Mouse (Mus musculus) forebrain, embryonic 13.5 days (tissue): ENCODE measurements around the gene Resp18. TPM values are rescaled to one million over a fixed set of nuclear protein-coding genes. Genes with fewer than 3 reads are reported as not detected.

Experiments
- ATAC-seq: fragments of 200-750 bp; cut with Nextera tagmentation; 2 replicates; pipeline ENCODE4 v1.8.0; 2017
- H3K27ac ChIP-seq: fragments of 300-500 bp; sonication (generic); 2 replicates; pipeline ENCODE4 v1.5.1; 2015; ENCODE audit warnings: inconsistent platforms, mild to moderate bottlenecking, moderate library complexity
- H3K27me3 ChIP-seq: fragments of 300-500 bp; sonication (generic); 2 replicates; pipeline ENCODE4 v1.6.1; 2015; ENCODE audit warnings: mild to moderate bottlenecking, inconsistent platforms
- H3K36me3 ChIP-seq: fragments of 300-500 bp; sonication (generic); 2 replicates; pipeline ENCODE4 v1.6.1; 2015; ENCODE audit warnings: mild to moderate bottlenecking, inconsistent platforms; ENCODE audit not compliant: poor library complexity, severe bottlenecking
- H3K4me1 ChIP-seq: fragments of 300-500 bp; sonication (generic); 2 replicates; pipeline ENCODE4 v1.6.1; 2015; ENCODE audit warnings: inconsistent platforms
- H3K4me2 ChIP-seq: fragments of 300-500 bp; sonication (generic); 2 replicates; pipeline ENCODE4 v1.6.1; 2015; ENCODE audit warnings: inconsistent platforms, mild to moderate bottlenecking, moderate library complexity
- H3K4me3 ChIP-seq: fragments of 300-500 bp; sonication (generic); 2 replicates; pipeline ENCODE4 v1.5.1; 2015; ENCODE audit warnings: mild to moderate bottlenecking, inconsistent platforms
- H3K9ac ChIP-seq: fragments of 300-500 bp; sonication (generic); 2 replicates; pipeline ENCODE4 v1.6.1; 2015; ENCODE audit warnings: mild to moderate bottlenecking, inconsistent platforms
- H3K9me3 ChIP-seq: fragments of 300-500 bp; sonication (generic); replicated peaks from 2 replicates; pipeline ENCODE4 v1.6.1; 2016; ENCODE audit warnings: inconsistent platforms
- WGBS: fragments of 180-500 bp; shearing (Covaris S2); methylation state at CpG from one replicate; pipeline ENCODE4 v1.1.7; 2015; 5-methylcytosine and 5-hydroxymethylcytosine counted together
- polyA plus RNA-seq: library from polyadenylated mRNA; unstranded; fragments of >200 nt; fragmentation: Nextera tagmentation; extraction: Ambion mirVana; gene quantifications from 2 replicates; pipeline ENCODE4 v1.2.1, GENCODE M21; 2015

Resp18 gene
- polyA plus RNA-seq, 1 experiment from 2014 or later = 37.0 TPM

DNA sequence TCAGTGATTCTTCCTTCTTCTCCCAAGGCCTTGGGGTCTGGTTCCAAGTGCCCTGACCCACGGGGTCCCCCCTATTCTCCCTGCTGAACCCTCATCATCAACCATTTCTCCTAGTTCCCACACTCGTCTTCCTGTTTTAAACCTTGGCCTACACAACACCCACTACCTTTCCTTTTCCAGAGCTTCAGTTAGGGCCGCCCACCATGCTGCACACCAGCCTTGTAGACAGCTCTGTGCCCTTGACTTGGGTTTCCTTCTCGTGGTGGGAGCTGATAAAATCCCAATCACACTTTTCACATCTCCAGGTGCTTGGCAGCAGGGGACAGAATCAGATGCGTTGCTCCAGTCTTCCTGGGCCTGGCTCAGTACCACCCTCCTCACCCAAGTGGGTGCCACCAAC is 16.1 kb upstream of the Resp18 start:
- Histone ChIP-seq H3K4me1 (peaks cover 13% of the 10 kb centered on the region), H3K36me3 (no peaks in the 10 kb centered on the region), H3K27ac (no peak overlapping the region), H3K27me3 (no peaks in the 10 kb centered on the region), H3K4me3 (no peak overlapping the region), H3K9ac (no peak overlapping the region), H3K9me3 (no peaks in the 10 kb centered on the region), H3K4me2 (no peak overlapping the region)
- ATAC-seq = no peak
- WGBS = 82% methylated on average over 5 of the region's 5 CpGs

DNA sequence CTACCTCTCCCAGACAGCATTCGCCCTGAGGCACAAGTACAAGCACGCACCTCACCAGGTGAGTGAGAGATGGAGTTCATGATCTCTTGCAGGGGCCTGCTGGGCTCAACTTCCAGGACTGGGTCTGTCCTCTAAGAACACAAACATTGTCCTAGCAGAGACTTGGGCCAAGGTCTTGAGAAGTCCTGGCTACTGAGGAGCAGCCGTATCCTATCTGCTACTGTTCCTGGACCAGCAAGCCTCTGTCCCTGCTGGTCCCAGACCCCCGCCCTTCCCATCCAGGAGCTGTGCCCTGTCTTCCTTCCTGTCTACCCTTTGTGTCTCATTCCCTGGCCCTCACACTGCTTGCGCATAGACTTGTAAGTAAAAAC is 15.1 kb upstream of the Resp18 start:
- Histone ChIP-seq H3K27me3 (no peaks in the 10 kb centered on the region), H3K9me3 (no peaks in the 10 kb centered on the region), H3K4me3 (no peak overlapping the region), H3K36me3 (no peaks in the 10 kb centered on the region), H3K27ac (no peak overlapping the region), H3K9ac (no peak overlapping the region), H3K4me1 (peaks cover 22% of the 10 kb centered on the region), H3K4me2 (no peak overlapping the region)
- ATAC-seq = no peak
- WGBS = 89% methylated on average over 5 of the region's 5 CpGs

DNA sequence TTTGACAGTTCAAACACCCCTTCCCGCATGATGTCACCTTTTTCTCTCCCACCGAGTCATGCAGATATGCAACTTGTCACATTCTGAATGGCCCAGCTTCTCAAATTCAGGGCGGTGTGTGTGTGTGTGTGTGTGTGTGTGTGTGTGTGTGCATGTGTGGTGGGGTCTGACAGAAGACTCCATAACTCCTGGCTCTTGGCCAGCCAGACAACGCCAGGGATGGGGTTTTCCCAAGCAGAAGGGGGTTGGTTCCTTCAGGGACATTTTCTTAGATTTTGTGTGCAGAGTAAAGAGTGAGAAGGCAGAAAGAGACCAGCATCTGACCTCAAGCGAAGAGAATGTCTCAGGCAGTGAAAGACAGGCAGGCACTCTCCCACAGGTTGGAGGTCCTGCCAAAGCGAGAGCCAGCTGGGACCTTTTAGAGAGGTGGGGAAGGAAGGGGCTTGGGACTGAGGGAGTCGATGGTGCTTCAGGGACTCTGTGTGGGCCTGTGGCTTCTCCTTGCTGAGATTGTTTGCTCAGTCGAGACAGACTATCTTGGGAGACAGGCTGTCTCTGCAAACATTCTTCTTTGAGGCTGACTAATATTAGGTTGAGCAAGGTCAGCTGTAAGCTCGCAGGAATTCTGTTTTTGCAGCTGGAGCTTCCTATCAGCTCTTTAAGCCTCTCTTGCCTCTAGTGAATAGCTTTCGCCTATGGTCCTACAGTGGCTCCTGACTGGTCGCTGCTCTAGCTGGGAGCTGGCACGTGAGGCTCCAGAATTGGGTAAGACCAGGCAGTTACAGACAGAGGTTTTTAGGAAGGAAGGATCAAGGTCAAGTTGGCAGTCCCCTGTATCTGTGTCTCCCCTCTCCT is 14.5 kb upstream of the Resp18 start:
- Histone ChIP-seq H3K9ac (no peak overlapping the region), H3K4me3 (no peak overlapping the region), H3K4me2 (no peak overlapping the region), H3K27me3 (no peaks in the 10 kb centered on the region), H3K36me3 (no peaks in the 10 kb centered on the region), H3K9me3 (no peaks in the 10 kb centered on the region), H3K4me1 (peaks cover 23% of the 10 kb centered on the region), H3K27ac (no peak overlapping the region)
- 55% methylated on average over 12 of the region's 12 CpGs for WGBS
- ATAC-seq = no peak

DNA sequence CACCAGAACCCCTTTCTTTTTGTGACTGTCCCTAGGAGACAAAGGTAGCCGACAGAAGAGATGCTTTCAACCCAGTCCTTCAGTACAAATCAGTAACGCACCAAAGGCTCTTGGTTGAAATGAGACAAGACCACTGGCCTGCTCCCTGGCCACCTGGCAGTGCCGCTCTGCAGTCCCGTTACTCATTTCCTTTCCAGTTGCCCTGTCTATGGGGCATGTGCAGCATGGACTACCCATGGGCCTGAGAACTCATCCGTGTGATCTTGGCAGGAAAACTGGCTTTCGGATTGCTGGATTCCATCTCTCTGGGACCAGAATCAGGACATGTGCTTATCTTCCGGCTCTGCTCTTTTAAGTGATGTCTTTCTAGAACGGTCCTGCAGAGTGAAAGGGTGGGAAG is 13.1 kb upstream of the Resp18 start:
- H3K4me2 ChIP-seq = no peak overlapping the region
- H3K4me1 ChIP-seq = peaks cover 23% of the 10 kb centered on the region
- H3K36me3 ChIP-seq = no peaks in the 10 kb centered on the region
- H3K4me3 ChIP-seq = no peak overlapping the region
- H3K9me3 ChIP-seq = no peaks in the 10 kb centered on the region
- no peak overlapping the region for H3K27ac ChIP-seq
- 0 out of 2 replicates have a peak overlapping the region, but pooled peaks have one; percentile 8 for H3K9ac ChIP-seq
- WGBS = 85% methylated on average over 8 of the region's 8 CpGs
- no peaks in the 10 kb centered on the region for H3K27me3 ChIP-seq
- ATAC-seq = no peak

DNA sequence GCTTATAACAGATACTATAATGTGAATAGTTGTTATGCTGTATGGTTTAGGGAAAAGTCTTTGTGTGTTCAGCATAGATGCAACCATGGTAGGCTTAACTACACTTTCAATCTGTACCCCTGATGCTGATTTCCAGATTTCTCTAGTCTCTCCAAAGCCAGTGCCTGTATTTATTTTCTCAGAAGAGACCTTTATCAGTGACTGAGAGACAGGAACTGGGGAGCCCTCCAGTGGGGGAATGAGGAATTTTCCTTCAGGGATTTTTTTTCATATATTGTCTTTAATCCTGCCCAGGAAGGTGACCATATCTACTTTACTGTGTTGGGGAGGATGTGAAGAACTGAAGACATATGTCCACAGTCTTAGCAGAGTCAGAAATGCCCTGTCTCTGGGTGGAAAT is 12.4 kb upstream of the Resp18 start:
- no peaks in the 10 kb centered on the region for H3K27me3 ChIP-seq
- no peak overlapping the region for H3K4me2 ChIP-seq
- peak; percentile 46; the same call in 1 of the 2 replicates for ATAC-seq
- H3K9ac ChIP-seq = no peak overlapping the region
- H3K27ac ChIP-seq = peak overlapping the region; percentile 82
- no peaks in the 10 kb centered on the region for H3K36me3 ChIP-seq
- no peak overlapping the region for H3K4me3 ChIP-seq
- no peaks in the 10 kb centered on the region for H3K9me3 ChIP-seq
- H3K4me1 ChIP-seq = peaks cover 23% of the 10 kb centered on the region

DNA sequence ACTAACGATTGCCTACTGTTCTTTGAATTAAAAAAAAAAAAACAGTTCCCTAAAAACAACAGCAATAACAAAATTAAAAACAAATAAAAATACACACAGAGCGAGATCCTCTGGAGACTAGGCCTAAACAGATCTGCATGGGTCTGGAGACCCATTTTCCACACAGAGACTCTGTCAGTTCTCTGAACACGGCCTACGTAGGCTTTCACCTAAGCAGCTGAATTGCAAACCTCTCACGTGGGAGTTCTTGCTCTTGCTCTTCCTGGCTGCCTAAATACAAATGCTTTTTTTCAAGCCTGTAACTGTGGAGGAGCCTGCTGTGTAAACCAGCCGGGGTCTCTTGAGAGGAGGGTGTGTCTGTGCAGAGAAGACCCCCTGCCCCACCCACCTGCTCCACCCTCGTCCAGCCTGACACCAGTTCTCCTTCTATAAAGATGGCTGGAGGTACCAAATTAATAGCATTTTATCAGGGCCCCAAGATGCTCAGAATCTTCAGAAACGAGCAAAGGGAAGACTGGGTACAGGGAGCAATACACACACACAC is 11.7 kb upstream of the Resp18 start:
- no peak overlapping the region for H3K4me3 ChIP-seq
- peak overlapping the region; percentile 34; the same call in 1 of the 2 replicates for H3K4me2 ChIP-seq
- H3K4me1 ChIP-seq = peaks cover 23% of the 10 kb centered on the region
- no peak overlapping the region for H3K9ac ChIP-seq
- H3K27ac ChIP-seq = peak overlapping the region; percentile 82
- H3K27me3 ChIP-seq = no peaks in the 10 kb centered on the region
- no peaks in the 10 kb centered on the region for H3K9me3 ChIP-seq
- WGBS = 33% methylated on average over 8 of the region's 8 CpGs
- no peaks in the 10 kb centered on the region for H3K36me3 ChIP-seq
- ATAC-seq = peak; percentile 16; the same call in 1 of the 2 replicates

DNA sequence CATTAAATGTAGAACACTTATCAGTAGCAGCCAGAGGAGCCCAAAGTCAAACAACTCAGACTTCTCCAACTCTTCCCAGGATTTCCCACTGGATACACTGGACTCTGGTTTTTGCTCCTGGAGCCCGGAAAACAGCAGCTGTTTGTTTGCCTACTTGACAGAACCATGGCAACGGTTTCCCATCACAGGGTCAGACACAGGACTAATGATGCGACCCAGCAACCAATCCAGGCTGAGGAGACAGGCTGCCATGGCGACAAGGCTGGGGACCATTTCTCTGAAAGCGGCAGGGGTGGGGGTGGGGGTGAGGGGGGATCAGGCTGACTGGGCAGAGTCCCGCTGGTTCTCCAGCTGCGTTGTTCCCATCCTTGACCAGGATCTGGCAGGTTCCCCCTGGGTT is 11.2 kb upstream of the Resp18 start:
- H3K4me3 ChIP-seq = no peak overlapping the region
- 0 out of 2 replicates have a peak overlapping the region, but pooled peaks have one; percentile 3 for H3K9ac ChIP-seq
- peak; percentile 93 for ATAC-seq
- H3K4me1 ChIP-seq = peaks cover 23% of the 10 kb centered on the region
- no peaks in the 10 kb centered on the region for H3K9me3 ChIP-seq
- 0% methylated on average over 7 of the region's 7 CpGs for WGBS
- no peaks in the 10 kb centered on the region for H3K27me3 ChIP-seq
- no peaks in the 10 kb centered on the region for H3K36me3 ChIP-seq
- H3K27ac ChIP-seq = peak overlapping the region; percentile 82
- peak overlapping the region; percentile 34 for H3K4me2 ChIP-seq

DNA sequence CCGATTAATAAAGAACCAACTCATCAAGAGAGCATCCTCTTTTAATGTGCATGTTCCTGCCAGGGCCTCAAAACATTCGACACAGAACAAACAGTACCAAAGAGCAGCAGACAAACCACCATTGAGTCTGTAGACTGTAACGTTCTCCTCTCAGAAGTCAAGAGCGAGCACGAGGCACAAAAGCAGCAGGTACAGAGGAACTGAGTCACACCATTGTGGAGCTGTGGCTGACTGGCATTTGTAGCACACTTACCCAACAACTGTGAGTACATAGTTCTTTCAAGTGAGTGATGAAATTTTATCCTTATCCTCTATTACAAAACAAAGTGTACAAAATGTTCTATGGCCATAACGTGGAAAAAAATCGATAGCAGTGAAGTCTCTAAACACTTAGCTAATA is 6.7 kb upstream of the Resp18 start:
- no peak overlapping the region for H3K27ac ChIP-seq
- 85% methylated on average over 7 of the region's 7 CpGs for WGBS
- H3K4me2 ChIP-seq = no peak overlapping the region
- peaks cover 16% of the 10 kb centered on the region for H3K4me1 ChIP-seq
- H3K27me3 ChIP-seq = 0 out of 2 replicates have a peak, but pooled peaks cover 3% of the 10 kb centered on the region
- no peak overlapping the region for H3K9ac ChIP-seq
- no peak for ATAC-seq
- no peaks in the 10 kb centered on the region for H3K9me3 ChIP-seq
- H3K4me3 ChIP-seq = no peak overlapping the region
- no peaks in the 10 kb centered on the region for H3K36me3 ChIP-seq

DNA sequence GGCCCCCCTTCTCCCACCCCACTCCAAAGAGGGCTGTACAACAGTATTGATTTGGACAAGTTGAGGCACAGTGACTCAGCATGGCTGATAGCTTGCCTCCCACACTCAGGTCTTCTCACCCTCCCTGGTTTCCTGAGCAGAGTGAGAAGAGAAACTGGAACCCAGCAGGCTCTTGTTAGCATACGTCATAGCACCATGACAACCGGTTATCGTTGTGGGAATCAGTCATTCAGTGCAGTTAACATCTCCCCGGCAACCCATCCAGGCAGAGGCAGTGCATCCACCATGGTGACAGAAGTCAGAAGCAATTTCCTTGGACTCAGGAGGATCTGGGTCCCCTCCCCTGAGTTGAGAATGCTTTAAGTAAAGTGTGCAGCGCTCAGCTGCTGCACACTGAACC is 4.8 kb upstream of the Resp18 start:
- Histone ChIP-seq H3K9me3 (no peaks in the 10 kb centered on the region), H3K36me3 (no peaks in the 10 kb centered on the region), H3K4me1 (no peaks in the 10 kb centered on the region), H3K9ac (no peak overlapping the region), H3K27me3 (peaks cover 15% of the 10 kb centered on the region), H3K4me3 (no peak overlapping the region), H3K4me2 (no peak overlapping the region), H3K27ac (no peak overlapping the region)
- no peak; the same call in 1 of the 2 replicates for ATAC-seq
- 76% methylated on average over 5 of the region's 5 CpGs for WGBS

DNA sequence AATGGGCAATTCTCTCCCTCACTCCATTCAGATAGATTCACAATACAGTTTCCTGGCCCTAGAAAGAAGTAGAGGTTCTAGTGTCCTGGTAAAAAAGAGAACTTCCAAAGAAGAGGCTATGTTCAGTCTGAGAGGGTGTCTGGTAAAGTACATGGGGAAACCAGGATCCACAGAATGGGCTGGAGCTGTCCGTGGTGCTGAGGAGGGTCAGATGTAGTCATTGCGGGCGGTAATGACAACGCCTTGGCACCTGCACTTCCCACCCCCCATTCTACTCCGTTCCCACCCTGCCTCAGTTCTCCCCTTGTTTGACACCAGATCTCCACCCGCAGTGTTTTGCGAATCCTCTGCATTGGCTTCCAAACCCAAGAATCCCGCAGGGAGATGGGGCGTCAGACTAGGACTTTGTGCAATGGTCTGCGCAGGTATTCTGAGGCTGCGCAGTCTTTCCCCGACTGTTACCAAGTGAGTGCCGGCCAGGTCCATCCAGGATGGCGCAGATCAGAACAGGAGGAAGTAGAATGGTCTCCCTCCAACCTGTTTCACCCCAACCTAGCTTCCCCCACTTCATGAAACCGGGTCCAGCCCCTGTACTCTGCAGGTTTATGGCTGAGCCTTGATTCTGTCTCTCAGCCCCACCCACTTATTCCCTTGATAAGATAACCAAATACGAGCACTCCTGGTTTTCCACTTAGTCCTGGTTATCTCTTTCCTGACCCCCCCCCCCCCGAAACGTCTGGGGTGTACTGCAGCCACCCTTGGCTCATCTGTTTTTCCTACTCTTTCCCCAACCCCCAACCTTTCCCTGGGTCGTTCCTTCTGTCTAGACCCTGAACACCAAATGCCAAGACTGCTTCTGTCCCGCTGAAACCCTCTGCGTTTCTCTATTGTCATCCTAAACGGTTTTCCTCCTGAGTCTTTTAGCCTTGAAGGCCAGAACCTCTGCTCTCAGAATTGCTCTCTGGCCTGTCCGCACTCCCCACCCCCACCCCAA is 723 bp downstream of the Resp18 start:
- Histone ChIP-seq H3K4me2 (peak overlapping the region; percentile 44), H3K4me3 (peak overlapping the region; percentile 31), H3K27me3 (peaks cover 44% of the 10 kb centered on the region), H3K36me3 (no peaks in the 10 kb centered on the region), H3K9ac (no peak overlapping the region; the same call in 1 of the 2 replicates), H3K27ac (no peak overlapping the region), H3K4me1 (no peaks in the 10 kb centered on the region), H3K9me3 (no peaks in the 10 kb centered on the region)
- WGBS = 3% methylated on average over 23 of the region's 23 CpGs
- peak; percentile 33; the same call in 1 of the 2 replicates for ATAC-seq

DNA sequence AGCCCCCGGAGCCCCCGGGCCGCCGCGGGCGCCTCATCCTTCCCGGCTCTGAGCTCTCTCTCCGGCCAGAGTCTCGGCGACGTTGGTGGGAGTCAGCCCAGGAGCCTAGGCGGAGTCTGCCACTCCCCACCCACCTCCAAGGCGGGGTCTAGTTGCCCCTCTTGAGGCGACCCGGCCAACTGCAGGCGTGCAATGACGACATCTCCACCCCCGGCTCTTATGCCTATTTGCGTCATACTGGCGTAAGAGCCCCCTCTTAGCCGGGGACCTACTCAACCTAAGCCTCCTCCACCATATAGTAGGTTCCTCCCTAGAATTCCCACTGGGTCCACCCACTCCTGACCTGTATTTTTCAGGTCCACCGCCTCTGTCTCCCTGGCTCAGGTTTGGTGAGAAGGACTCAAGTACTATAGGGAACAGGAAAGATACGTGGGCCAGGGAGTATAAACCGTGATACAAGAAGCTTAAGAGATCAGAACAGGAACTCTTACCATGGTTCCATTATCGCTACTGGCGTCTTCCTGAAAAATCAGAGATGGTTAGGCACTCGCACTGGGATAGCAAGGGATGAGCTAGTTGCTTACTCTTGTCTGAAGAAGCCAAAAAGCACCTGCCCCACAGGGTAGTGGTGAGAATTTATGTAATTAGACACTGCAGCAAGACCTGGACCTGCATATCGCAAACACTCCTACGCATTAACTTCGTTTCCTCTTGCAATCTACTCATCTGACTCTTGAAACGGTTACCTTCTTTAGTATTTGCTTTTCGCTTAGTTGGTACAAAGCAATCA is 13.9 kb downstream of the Resp18 start, which contains the start of gene Ptprn:
TSS of gene Ptprn (minus strand) at position 412 of the 790 bp plus-strand sequence.
- Histone ChIP-seq H3K4me1 (peaks cover 13% of the 10 kb centered on the region), H3K27me3 (peaks cover 75% of the 10 kb centered on the region), H3K36me3 (no peaks in the 10 kb centered on the region), H3K4me3 (peak within 1 kb of the TSS; percentile 48), H3K9me3 (no peaks in the 10 kb centered on the region), H3K9ac (peak within 1 kb of the TSS; percentile 56), H3K4me2 (peak within 1 kb of the TSS; percentile 72), H3K27ac (no peak within 1 kb of the TSS)
- peak; percentile 73 for ATAC-seq
- WGBS = 10% methylated on average over 32 of the region's 32 CpGs
